Mouse (Mus musculus): ENCODE results near the gene Drc7.
A peak's percentile ranks its signal among the peaks of the same experiment; 100 is the strongest.

GRCm38 (mm10) chr8:95020293-95020777, 34.6 kb upstream of the Drc7 start:
- TF ChIP-seq CTCF (IDR thresholded peaks at IDR 0.05) = no peak
- peak; percentile 48; the same call in 1 of the 2 replicates for TF ChIP-seq POLR2A (IDR thresholded peaks at IDR 0.05; ENCODE audit: insufficient read depth, low read depth, low read length)
- TF ChIP-seq EP300 (IDR thresholded peaks at IDR 0.05; ENCODE audit: insufficient read depth, low read depth, low read length) = no peak

Data from heart, adult 2 months (tissue).